Mouse (Mus musculus) 416B (cell line): ENCODE results near the gene Nhsl1.
"Not testable (repeated sequence)": the region's sequence is repeated elsewhere in the genome, so short reads cannot be mapped to it uniquely, and the experiment has no call there.

Source experiments
- DNase-seq: peaks from one replicate; pipeline ENCODE4 v3.0.0; 2011; ENCODE audit warnings: low read depth

The Nhsl1 gene

GRCm38 (mm10) chr10:18446359-18446820 lies 127.6 kb downstream of the Nhsl1 start:
- DNase-seq = no peak

- no peak for DNase-seq
Measured at GRCm38 (mm10) chr10:18447299-18447698, 128.5 kb downstream of the Nhsl1 start.

GRCm38 (mm10) chr10:18448896-18449295 lies 130.1 kb downstream of the Nhsl1 start:
- not testable (repeated sequence) for DNase-seq

GRCm38 (mm10) chr10:18453380-18453779 lies 134.6 kb downstream of the Nhsl1 start:
- DNase-seq = peak; percentile 84

- DNase-seq = peak; percentile 68
Measured at GRCm38 (mm10) chr10:18454161-18454560, 135.4 kb downstream of the Nhsl1 start.

- no peak for DNase-seq
Measured at GRCm38 (mm10) chr10:18455301-18455920, 136.6 kb downstream of the Nhsl1 start.

GRCm38 (mm10) chr10:18457808-18458475 lies 139.2 kb downstream of the Nhsl1 start:
- DNase-seq = no peak

- DNase-seq = no peak
Measured at GRCm38 (mm10) chr10:18461336-18461735, 142.6 kb downstream of the Nhsl1 start.

- DNase-seq = no peak
Measured at GRCm38 (mm10) chr10:18463071-18463841, 144.5 kb downstream of the Nhsl1 start.

- DNase-seq = no peak
Measured at GRCm38 (mm10) chr10:18468396-18468795, 149.6 kb downstream of the Nhsl1 start.

GRCm38 (mm10) chr10:18469279-18470135 lies 150.7 kb downstream of the Nhsl1 start:
- no peak for DNase-seq

GRCm38 (mm10) chr10:18470351-18471060 lies 151.7 kb downstream of the Nhsl1 start:
- DNase-seq = no peak

- peak; percentile 85 for DNase-seq
Measured at GRCm38 (mm10) chr10:18471648-18472047, 152.9 kb downstream of the Nhsl1 start.

GRCm38 (mm10) chr10:18475126-18475525 lies 156.3 kb downstream of the Nhsl1 start:
- DNase-seq = no peak

GRCm38 (mm10) chr10:18478294-18478693 lies 159.5 kb downstream of the Nhsl1 start:
- DNase-seq = no peak

GRCm38 (mm10) chr10:18479285-18479684 lies 160.5 kb downstream of the Nhsl1 start:
- DNase-seq = no peak

GRCm38 (mm10) chr10:18480836-18481235 lies 162.1 kb downstream of the Nhsl1 start:
- no peak for DNase-seq

GRCm38 (mm10) chr10:18482558-18483141 lies 163.9 kb downstream of the Nhsl1 start:
- DNase-seq = no peak

- DNase-seq = peak; percentile 19
Measured at GRCm38 (mm10) chr10:18483658-18484057, 164.9 kb downstream of the Nhsl1 start.

- DNase-seq = no peak
Measured at GRCm38 (mm10) chr10:18484731-18485130, 165.9 kb downstream of the Nhsl1 start.
